Mouse (Mus musculus): ENCODE measurements around the gene Il11ra1. TPM values are rescaled to one million over a fixed set of nuclear protein-coding genes. Genes with fewer than 3 reads are reported as not detected.
A peak's percentile ranks its signal among the peaks of the same experiment; 100 is the strongest.
"Not testable (repeated sequence)": the region's sequence is repeated elsewhere in the genome, so short reads cannot be mapped to it uniquely, and the experiment has no call there.

The Il11ra1 gene
- 143 and 152 TPM in 2 replicates for polyA plus RNA-seq (2015; fragmentation: Nextera tagmentation; extraction: Ambion mirVana)

DNA sequence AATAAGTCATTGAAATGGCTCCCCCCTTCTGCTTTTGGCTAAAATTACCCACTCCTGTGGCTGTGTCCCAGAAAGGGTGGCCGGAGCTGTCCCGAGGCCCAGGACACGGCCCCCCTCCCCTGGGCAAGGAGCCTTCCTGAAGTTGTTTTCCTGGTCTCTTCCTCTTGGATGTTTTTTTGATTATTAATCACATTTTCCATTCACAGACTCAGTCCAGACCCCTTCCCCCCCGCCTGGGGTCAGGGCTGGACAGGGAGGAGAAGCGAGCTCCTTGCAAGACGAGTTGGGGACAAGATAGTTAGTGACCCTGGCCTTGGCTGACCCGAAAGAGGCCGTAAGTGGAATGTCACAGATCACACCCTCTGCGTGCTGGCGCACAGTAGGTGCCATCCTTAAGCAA lies at the start of gene Il11ra1:
Il11ra1 (plus strand) TSS at position 207 of the 400 bp plus-strand sequence.
- 72% methylated on average over 9 of the region's 10 CpGs for whole genome bisulfite sequencing
- H3K36me3 ChIP-seq (ENCODE audit: control insufficient read depth, insufficient read depth, low read length); H3K9ac ChIP-seq (ENCODE audit: low read length); H3K4me3 ChIP-seq (replicated peaks; ENCODE audit: low read length); H3K27ac ChIP-seq (ENCODE audit: low read length); ATAC-seq (ENCODE audit: insufficient read depth, low FRiP score); H3K9me3 ChIP-seq (replicated peaks; ENCODE audit: control insufficient read depth, low read length); H3K4me2 ChIP-seq (ENCODE audit: low read depth, low read length); H3K4me1 ChIP-seq (ENCODE audit: control insufficient read depth, insufficient read depth, low read length); H3K27me3 ChIP-seq (ENCODE audit: control insufficient read depth, insufficient read depth, low read length): not testable (repeated sequence)

GRCm38 (mm10) chr4:41653296-41653695 lies 46.5 kb upstream of the Il11ra1 start:
- H3K27me3 ChIP-seq (ENCODE audit: control insufficient read depth, insufficient read depth, low read length) = no peaks in the 10 kb centered on the region
- H3K9me3 ChIP-seq (replicated peaks; ENCODE audit: control insufficient read depth, low read length) = no peaks in the 10 kb centered on the region
- no peak overlapping the region for H3K4me3 ChIP-seq (replicated peaks; ENCODE audit: low read length)
- H3K4me2 ChIP-seq (ENCODE audit: low read depth, low read length) = no peak overlapping the region
- H3K4me1 ChIP-seq (ENCODE audit: control insufficient read depth, insufficient read depth, low read length) = no peaks in the 10 kb centered on the region
- H3K27ac ChIP-seq (ENCODE audit: low read length) = no peak overlapping the region
- no peak overlapping the region for H3K9ac ChIP-seq (ENCODE audit: low read length)
- no peak for ATAC-seq (ENCODE audit: insufficient read depth, low FRiP score)
- no peaks in the 10 kb centered on the region for H3K36me3 ChIP-seq (ENCODE audit: control insufficient read depth, insufficient read depth, low read length)
- 43% methylated on average over 6 of the region's 6 CpGs for WGBS

DNA sequence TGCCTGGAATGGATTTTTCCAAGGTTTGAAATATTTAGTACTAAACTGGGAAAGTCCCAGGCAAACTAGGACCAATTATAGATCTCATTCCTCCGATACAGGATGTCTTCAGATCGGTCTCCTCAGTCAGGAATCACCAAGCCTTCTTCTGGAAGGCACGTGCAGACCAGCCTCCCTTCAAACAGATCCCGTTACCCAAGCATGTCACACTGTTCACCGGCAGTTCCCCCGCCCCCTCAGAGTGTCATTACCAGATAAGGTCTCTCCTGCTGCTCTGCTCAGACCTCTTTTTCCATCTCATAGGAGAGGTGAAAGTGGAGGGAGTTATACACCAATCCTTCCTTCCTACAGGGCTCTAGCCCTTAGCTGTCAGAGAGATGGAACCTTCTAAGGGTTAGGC lies 46.1 kb upstream of the Il11ra1 start:
- no peak for ATAC-seq (ENCODE audit: insufficient read depth, low FRiP score)
- Histone ChIP-seq H3K36me3 (ENCODE audit: control insufficient read depth, insufficient read depth, low read length) (no peaks in the 10 kb centered on the region), H3K4me1 (ENCODE audit: control insufficient read depth, insufficient read depth, low read length) (no peaks in the 10 kb centered on the region), H3K9me3 (replicated peaks; ENCODE audit: control insufficient read depth, low read length) (no peaks in the 10 kb centered on the region), H3K4me2 (ENCODE audit: low read depth, low read length) (no peak overlapping the region), H3K27ac (ENCODE audit: low read length) (no peak overlapping the region), H3K9ac (ENCODE audit: low read length) (no peak overlapping the region), H3K27me3 (ENCODE audit: control insufficient read depth, insufficient read depth, low read length) (no peaks in the 10 kb centered on the region), H3K4me3 (replicated peaks; ENCODE audit: low read length) (no peak overlapping the region)
- WGBS = 59% methylated on average over 6 of the region's 6 CpGs

DNA sequence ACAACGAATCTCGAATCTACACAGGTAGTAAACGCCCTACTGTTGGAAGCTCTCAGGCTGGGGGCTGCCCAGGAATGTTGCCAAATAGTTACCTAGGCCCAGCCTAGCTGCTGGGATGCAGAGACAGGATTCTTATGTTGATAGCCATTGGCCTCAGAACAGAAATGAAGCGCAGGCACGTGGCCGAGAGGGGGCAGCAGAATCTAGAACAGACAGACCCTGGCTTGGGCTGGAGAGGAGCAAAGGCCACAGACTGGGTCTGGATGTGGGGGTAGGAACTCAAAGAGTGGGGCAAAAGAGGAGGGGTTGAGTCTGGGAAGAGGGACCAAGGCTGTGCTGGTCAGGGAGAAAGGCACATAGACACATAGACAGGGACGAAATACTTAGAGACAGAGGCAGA lies 45.6 kb upstream of the Il11ra1 start:
- Histone ChIP-seq H3K9me3 (replicated peaks; ENCODE audit: control insufficient read depth, low read length) (no peaks in the 10 kb centered on the region), H3K36me3 (ENCODE audit: control insufficient read depth, insufficient read depth, low read length) (no peaks in the 10 kb centered on the region), H3K9ac (ENCODE audit: low read length) (no peak overlapping the region), H3K4me2 (ENCODE audit: low read depth, low read length) (no peak overlapping the region), H3K27me3 (ENCODE audit: control insufficient read depth, insufficient read depth, low read length) (no peaks in the 10 kb centered on the region), H3K4me3 (replicated peaks; ENCODE audit: low read length) (no peak overlapping the region), H3K27ac (ENCODE audit: low read length) (no peak overlapping the region), H3K4me1 (ENCODE audit: control insufficient read depth, insufficient read depth, low read length) (no peaks in the 10 kb centered on the region)
- ATAC-seq (ENCODE audit: insufficient read depth, low FRiP score) = no peak
- 19% methylated on average over 7 of the region's 7 CpGs for WGBS

DNA sequence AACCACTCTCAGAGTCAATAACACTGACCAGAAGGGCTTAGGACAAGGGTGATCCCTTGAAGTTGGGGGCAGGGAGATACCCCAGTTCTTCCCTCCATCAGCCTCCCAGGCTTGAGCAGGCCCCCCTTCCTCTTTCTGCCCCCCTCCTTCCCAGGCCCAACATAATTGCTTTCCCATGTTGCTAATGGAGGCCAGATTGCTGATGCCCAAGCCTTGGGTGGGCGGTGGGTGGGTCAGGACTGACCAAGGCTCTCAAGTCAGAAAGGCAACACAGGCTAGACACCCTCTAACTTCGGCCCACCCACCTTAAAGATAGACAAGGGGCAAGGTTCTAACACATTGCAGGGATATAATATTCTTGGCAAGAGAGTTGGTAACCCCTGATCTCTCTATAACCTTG lies 44.3 kb upstream of the Il11ra1 start:
- Histone ChIP-seq H3K9ac (ENCODE audit: low read length) (no peak overlapping the region), H3K4me3 (replicated peaks; ENCODE audit: low read length) (no peak overlapping the region), H3K4me2 (ENCODE audit: low read depth, low read length) (no peak overlapping the region), H3K27me3 (ENCODE audit: control insufficient read depth, insufficient read depth, low read length) (no peaks in the 10 kb centered on the region), H3K4me1 (ENCODE audit: control insufficient read depth, insufficient read depth, low read length) (no peaks in the 10 kb centered on the region), H3K27ac (ENCODE audit: low read length) (no peak overlapping the region), H3K36me3 (ENCODE audit: control insufficient read depth, insufficient read depth, low read length) (no peaks in the 10 kb centered on the region), H3K9me3 (replicated peaks; ENCODE audit: control insufficient read depth, low read length) (no peaks in the 10 kb centered on the region)
- ATAC-seq (ENCODE audit: insufficient read depth, low FRiP score) = no peak
- WGBS = 81% methylated on average over 2 of the region's 2 CpGs

GRCm38 (mm10) chr4:41658566-41659384 lies 41.0 kb upstream of the Il11ra1 start:
- peak; percentile 24 for ATAC-seq (ENCODE audit: insufficient read depth, low FRiP score)

GRCm38 (mm10) chr4:41659556-41659955 lies 40.2 kb upstream of the Il11ra1 start:
- Histone ChIP-seq H3K27me3 (ENCODE audit: control insufficient read depth, insufficient read depth, low read length) (no peaks in the 10 kb centered on the region), H3K4me3 (replicated peaks; ENCODE audit: low read length) (no peak overlapping the region), H3K4me2 (ENCODE audit: low read depth, low read length) (no peak overlapping the region), H3K9ac (ENCODE audit: low read length) (no peak overlapping the region), H3K9me3 (replicated peaks; ENCODE audit: control insufficient read depth, low read length) (no peaks in the 10 kb centered on the region), H3K36me3 (ENCODE audit: control insufficient read depth, insufficient read depth, low read length) (no peaks in the 10 kb centered on the region), H3K27ac (ENCODE audit: low read length) (no peak overlapping the region), H3K4me1 (ENCODE audit: control insufficient read depth, insufficient read depth, low read length) (peaks cover 3% of the 10 kb centered on the region)
- WGBS = 72% methylated on average over 13 of the region's 13 CpGs
- no peak for ATAC-seq (ENCODE audit: insufficient read depth, low FRiP score)

More at GRCm38 (mm10) chr4:41658566-41659384, 41.0 kb upstream of the Il11ra1 start:
- H3K9me3 ChIP-seq (replicated peaks; ENCODE audit: control insufficient read depth, low read length) = no peaks in the 10 kb centered on the region
- H3K36me3 ChIP-seq (ENCODE audit: control insufficient read depth, insufficient read depth, low read length) = no peaks in the 10 kb centered on the region
- H3K4me1 ChIP-seq (ENCODE audit: control insufficient read depth, insufficient read depth, low read length) = no peaks in the 10 kb centered on the region
- H3K27me3 ChIP-seq (ENCODE audit: control insufficient read depth, insufficient read depth, low read length) = no peaks in the 10 kb centered on the region
- H3K4me2 ChIP-seq (ENCODE audit: low read depth, low read length) = no peak overlapping the region
- H3K9ac ChIP-seq (ENCODE audit: low read length) = no peak overlapping the region
- H3K4me3 ChIP-seq (replicated peaks; ENCODE audit: low read length) = no peak overlapping the region
- WGBS = 26% methylated on average over 25 of the region's 25 CpGs
- no peak overlapping the region for H3K27ac ChIP-seq (ENCODE audit: low read length)

DNA sequence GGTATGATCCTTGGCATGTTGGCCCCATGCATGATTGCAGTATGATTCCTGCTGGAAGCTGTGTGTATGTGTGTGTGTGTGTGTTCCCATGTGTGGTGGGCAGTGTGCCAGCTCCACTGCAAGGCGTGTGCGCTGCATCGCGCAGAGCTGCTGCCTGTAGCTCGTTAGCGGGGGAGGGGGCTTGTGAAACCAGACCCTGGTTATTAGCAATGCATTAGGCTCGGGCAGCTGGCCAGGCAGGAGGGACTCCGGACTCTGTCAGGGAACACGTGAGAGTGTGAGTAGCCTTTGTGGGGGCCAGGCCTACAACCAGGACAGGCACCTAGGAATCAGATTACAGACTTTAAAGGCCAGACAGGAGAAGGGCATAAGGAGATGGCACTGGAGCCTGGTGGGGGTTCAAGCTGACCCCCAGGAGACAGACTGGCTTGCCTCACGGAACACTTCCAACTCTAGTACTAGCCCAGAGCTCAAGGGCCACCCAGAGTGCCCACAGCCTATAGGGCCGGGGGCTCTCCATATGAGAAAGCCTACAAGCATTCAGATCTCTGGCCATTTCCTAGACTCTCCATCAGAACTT lies 38.8 kb upstream of the Il11ra1 start:
- H3K27ac ChIP-seq (ENCODE audit: low read length) = no peak overlapping the region
- H3K27me3 ChIP-seq (ENCODE audit: control insufficient read depth, insufficient read depth, low read length) = no peaks in the 10 kb centered on the region
- H3K4me1 ChIP-seq (ENCODE audit: control insufficient read depth, insufficient read depth, low read length) = peaks cover 14% of the 10 kb centered on the region
- H3K9ac ChIP-seq (ENCODE audit: low read length) = no peak overlapping the region
- H3K4me3 ChIP-seq (replicated peaks; ENCODE audit: low read length) = no peak overlapping the region
- no peak overlapping the region for H3K4me2 ChIP-seq (ENCODE audit: low read depth, low read length)
- no peak for ATAC-seq (ENCODE audit: insufficient read depth, low FRiP score)
- H3K36me3 ChIP-seq (ENCODE audit: control insufficient read depth, insufficient read depth, low read length) = no peaks in the 10 kb centered on the region
- WGBS = 32% methylated on average over 11 of the region's 11 CpGs
- no peaks in the 10 kb centered on the region for H3K9me3 ChIP-seq (replicated peaks; ENCODE audit: control insufficient read depth, low read length)

DNA sequence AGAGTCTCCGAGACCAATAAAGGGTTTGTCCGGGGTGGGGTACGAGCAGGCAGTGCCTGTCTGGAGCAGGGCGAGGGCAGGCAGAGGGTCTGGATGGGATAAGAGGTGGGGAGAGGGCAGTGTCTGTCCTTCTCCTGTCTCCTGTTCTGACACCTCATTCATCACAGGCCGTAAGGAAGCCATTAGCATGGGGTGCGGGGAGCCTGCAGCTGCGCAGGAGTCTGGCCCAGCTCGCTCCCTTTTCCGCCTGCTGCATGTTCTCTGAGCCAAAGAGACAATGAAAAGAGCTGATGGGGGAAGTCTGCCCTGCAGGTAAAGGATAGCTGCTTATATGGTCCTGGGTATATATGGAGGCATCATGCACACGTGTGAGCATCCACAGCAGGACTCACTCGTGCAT lies 37.1 kb upstream of the Il11ra1 start:
- ATAC-seq (ENCODE audit: insufficient read depth, low FRiP score) = no peak
- Histone ChIP-seq H3K4me2 (ENCODE audit: low read depth, low read length) (no peak overlapping the region), H3K4me3 (replicated peaks; ENCODE audit: low read length) (no peak overlapping the region), H3K9me3 (replicated peaks; ENCODE audit: control insufficient read depth, low read length) (no peaks in the 10 kb centered on the region), H3K4me1 (ENCODE audit: control insufficient read depth, insufficient read depth, low read length) (peaks cover 14% of the 10 kb centered on the region), H3K27ac (ENCODE audit: low read length) (no peak overlapping the region), H3K27me3 (ENCODE audit: control insufficient read depth, insufficient read depth, low read length) (no peaks in the 10 kb centered on the region), H3K36me3 (ENCODE audit: control insufficient read depth, insufficient read depth, low read length) (no peaks in the 10 kb centered on the region), H3K9ac (ENCODE audit: low read length) (no peak overlapping the region)
- 61% methylated on average over 11 of the region's 11 CpGs for WGBS
